Mouse (Mus musculus) bone marrow, adult 2 months (tissue): ENCODE measurements around the gene Akap11.
A peak's percentile ranks its signal among the peaks of the same experiment; 100 is the strongest.

ENCODE experiments used
- CTCF ChIP-seq: fragments of 200-500 bp; IDR thresholded peaks from 2 replicates; pipeline ENCODE4 v1.5.1; 2011; ENCODE audit warnings: low read length, control low read depth; ENCODE audit not compliant: control insufficient read depth, insufficient read depth
- POLR2A ChIP-seq: fragments of 200-500 bp; IDR thresholded peaks from 2 replicates; pipeline ENCODE4 v1.6.1; 2011; ENCODE audit warnings: low read depth, mild to moderate bottlenecking, control low read depth, low read length, borderline replicate concordance; ENCODE audit not compliant: control insufficient read depth

DNA sequence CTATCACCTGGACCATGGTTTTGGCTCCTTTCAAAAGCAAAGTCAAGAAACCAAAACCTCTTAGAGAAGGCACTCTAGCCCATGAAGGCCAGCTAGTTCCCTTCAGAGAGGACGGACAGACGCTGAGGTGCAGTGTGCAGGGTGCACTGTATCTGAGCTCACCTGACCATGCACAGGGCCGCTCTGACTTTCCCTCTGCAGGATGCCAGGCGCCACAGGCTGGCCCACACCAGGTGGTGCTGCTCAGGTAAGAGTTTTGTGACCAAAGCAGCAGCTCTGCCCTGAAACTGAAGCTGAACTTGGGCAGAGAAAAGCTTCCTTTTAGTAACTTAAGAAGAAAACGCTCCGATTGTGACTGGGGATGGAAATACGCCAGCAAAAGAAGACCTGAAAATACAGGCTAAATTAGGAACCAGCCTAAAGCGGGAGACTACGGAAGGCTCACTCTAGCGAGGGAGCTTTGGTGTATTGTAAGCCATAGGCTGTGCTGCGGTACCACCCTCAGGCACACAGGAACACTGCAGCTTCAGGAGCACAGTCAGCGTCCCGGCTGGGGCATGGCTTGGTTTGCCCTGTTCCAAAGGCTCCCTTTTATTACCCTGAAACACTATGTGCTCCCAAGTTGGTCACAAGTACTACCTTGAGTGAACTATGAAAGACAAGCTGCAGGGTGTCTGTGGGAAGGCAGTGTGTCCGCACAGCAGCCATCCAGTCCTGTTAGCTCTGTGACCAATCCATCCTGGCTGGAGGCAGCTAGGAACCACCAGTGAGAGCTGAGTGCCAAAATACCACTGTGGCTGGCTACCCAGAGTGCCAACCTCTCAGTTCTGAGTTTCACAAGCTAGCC is 54.0 kb downstream of the Akap11 start:
- peak; percentile 81 for TF ChIP-seq CTCF
- no peak for TF ChIP-seq POLR2A
